In genomic region chr14:88595376-88595775, GRCm38 (mm10) we compare ENCODE assay signal across 17 mouse cellular contexts.
"Had no signal": no experiment of that assay in that cellular context is flagged by ENCODE, and none has a peak within 500 bp of the region (broad histone marks: within the 10 kb centered on the region; RNA-seq: fewer than 3 reads in every experiment).

No protein-coding gene starts in this region.

- ATAC-seq: liver, embryonic 12.5 days; liver, postnatal 0 days; lung, postnatal 0 days; midbrain, embryonic 13.5 days; midbrain, embryonic 15.5 days; midbrain, embryonic 16.5 days had no signal

- DNase-seq: left cerebral cortex, postnatal 4 days; liver; liver, embryonic 13.5 days; liver, postnatal 0 days; lung, adult 18-20 months; lung, adult 2 months; lung, embryonic 14.5 days; lung, postnatal 10 days; lung, postnatal 14 days; lung, postnatal 36 days; lung, postnatal 4 days; midbrain, embryonic 14.5 days had no signal
